Mouse (Mus musculus): ENCODE results near the gene Nav2.

Gene Nav2

GRCm38 (mm10) chr7:49436492-49436891 lies 528.0 kb downstream of the Nav2 start:
- CTCF ChIA-PET, result no interaction called here

GRCm38 (mm10) chr7:49437901-49438300 lies 529.4 kb downstream of the Nav2 start:
- CTCF ChIA-PET, result no interaction called here

GRCm38 (mm10) chr7:49439136-49439535 lies 530.6 kb downstream of the Nav2 start:
- CTCF ChIA-PET, result no interaction called here

GRCm38 (mm10) chr7:49440333-49440969 lies 531.9 kb downstream of the Nav2 start:
- CTCF ChIA-PET, result no interaction called here

GRCm38 (mm10) chr7:49442174-49442573 lies 533.7 kb downstream of the Nav2 start:
- CTCF ChIA-PET, result interaction anchor here (0.8 kb wide), 1 partner anchor 32 kb away, joined by 3 read pairs; no protein-coding TSS in a partner anchor

- CTCF ChIA-PET, result no interaction called here
Measured at GRCm38 (mm10) chr7:49448580-49448979, 540.1 kb downstream of the Nav2 start.

- CTCF ChIA-PET, result no interaction called here
Measured at GRCm38 (mm10) chr7:49450261-49451141, 542.0 kb downstream of the Nav2 start.

GRCm38 (mm10) chr7:49451240-49451639 lies 542.7 kb downstream of the Nav2 start:
- CTCF ChIA-PET, result no interaction called here

- CTCF ChIA-PET, result no interaction called here
Measured at GRCm38 (mm10) chr7:49452274-49452673, 543.8 kb downstream of the Nav2 start.

GRCm38 (mm10) chr7:49454601-49455000 lies 546.1 kb downstream of the Nav2 start:
- CTCF ChIA-PET, result no interaction called here

GRCm38 (mm10) chr7:49456148-49456547 lies 547.6 kb downstream of the Nav2 start:
- CTCF ChIA-PET, result no interaction called here

GRCm38 (mm10) chr7:49457398-49457797 lies 548.9 kb downstream of the Nav2 start:
- CTCF ChIA-PET, result no interaction called here

GRCm38 (mm10) chr7:49457890-49458289 lies 549.4 kb downstream of the Nav2 start:
- CTCF ChIA-PET, result no interaction called here

- CTCF ChIA-PET, result no interaction called here
Measured at GRCm38 (mm10) chr7:49462328-49462811, 553.9 kb downstream of the Nav2 start.

- CTCF ChIA-PET, result interaction anchor here (0.5 kb wide), 1 partner anchor 148 kb away, joined by 3 read pairs; no protein-coding TSS in a partner anchor
Measured at GRCm38 (mm10) chr7:49467861-49468260, 559.3 kb downstream of the Nav2 start.

- CTCF ChIA-PET, result no interaction called here
Measured at GRCm38 (mm10) chr7:49468492-49469205, 560.1 kb downstream of the Nav2 start.

- CTCF ChIA-PET, result no interaction called here
Measured at GRCm38 (mm10) chr7:49471278-49471677, 562.8 kb downstream of the Nav2 start.

GRCm38 (mm10) chr7:49475282-49475681 lies 566.8 kb downstream of the Nav2 start:
- CTCF ChIA-PET, result no interaction called here

- CTCF ChIA-PET, result no interaction called here
Measured at GRCm38 (mm10) chr7:49476163-49476562, 567.6 kb downstream of the Nav2 start.

GRCm38 (mm10) chr7:49476666-49477065 lies 568.1 kb downstream of the Nav2 start:
- CTCF ChIA-PET, result no interaction called here

- CTCF ChIA-PET, result interaction anchor here (1.1 kb wide), 1 partner anchor 12 kb away, joined by 3 read pairs; no protein-coding TSS in a partner anchor
Measured at GRCm38 (mm10) chr7:49477076-49477975, 568.8 kb downstream of the Nav2 start.

Measured in spleen, embryonic (tissue).